Comparison of ENCODE assay signal across 8 mouse cellular contexts in genomic region chr7:46009578-46009977, GRCm38 (mm10). TPM values are rescaled to one million over a fixed set of nuclear protein-coding genes. Genes with fewer than 3 reads are reported as not detected.
DNase-seq lines count a peak whose midpoint lies in the region; ATAC-seq and TF ChIP-seq lines count a peak whose summit lies in the region.

No protein-coding gene starts in this region.

- peak; percentile 88 for TF ChIP-seq CTCF in lung, embryonic 14.5 days (IDR thresholded peaks at IDR 0.05; ENCODE audit: low read depth)

- H3K36me3 ChIP-seq in heart, embryonic 12.5 days, result no peaks in the 10 kb centered on the region
- no peaks in the 10 kb centered on the region for H3K36me3 ChIP-seq in lung, embryonic 14.5 days (ENCODE audit: insufficient read depth)

- no peak for ATAC-seq in heart, embryonic 12.5 days (ENCODE audit: insufficient number of reproducible peaks, low FRiP score)
- no peak for ATAC-seq in lung, embryonic 14.5 days (ENCODE audit: insufficient read depth)

- peak; percentile 40 to 74 for DNase-seq in heart, adult 18-20 months
- peak; percentile 77 for DNase-seq in adrenal gland, postnatal 10 days
- peak; percentile 60 for DNase-seq in embryo, embryonic 11.5 days (ENCODE audit: low read depth, low spot score)
- DNase-seq in gastrocnemius, postnatal 25 days, result peak; percentile 23
- DNase-seq in kidney, postnatal 14 days, result peak; percentile 78
- peak; percentile 90 for DNase-seq in lung, embryonic 14.5 days
- DNase-seq in retina, embryonic 14.5 days (ENCODE audit: low spot score), result peak; percentile 89

- H3K4me2 ChIP-seq in heart, embryonic 12.5 days, result no peak overlapping the region
- H3K4me2 ChIP-seq in lung, embryonic 14.5 days, result no peak overlapping the region

- no peak overlapping the region for H3K27ac ChIP-seq in heart, embryonic 12.5 days (ENCODE audit: poor library complexity, severe bottlenecking)
- no peak overlapping the region for H3K27ac ChIP-seq in lung, embryonic 14.5 days (ENCODE audit: low read depth)

- H3K4me1 ChIP-seq in heart, embryonic 12.5 days (replicated peaks), result peaks cover 13% of the 10 kb centered on the region
- peaks cover 6% of the 10 kb centered on the region; the same call in 1 of the 2 replicates for H3K4me1 ChIP-seq in lung, embryonic 14.5 days (ENCODE audit: insufficient read depth)

- WGBS in heart, embryonic 12.5 days, result 21% methylated on average over 5 of the region's 5 CpGs
- 6% methylated on average over 5 of the region's 5 CpGs for WGBS in lung, embryonic 14.5 days

- H3K4me3 ChIP-seq in heart, embryonic 12.5 days, result no peak overlapping the region
- H3K4me3 ChIP-seq in lung, embryonic 14.5 days (ENCODE audit: low read depth, low read length), result no peak overlapping the region

- no peak overlapping the region for H3K9ac ChIP-seq in heart, embryonic 12.5 days
- H3K9ac ChIP-seq in lung, embryonic 14.5 days, result no peak overlapping the region

- H3K9me3 ChIP-seq in heart, embryonic 12.5 days (replicated peaks), result no peaks in the 10 kb centered on the region; the same call in 1 of the 2 replicates
- H3K9me3 ChIP-seq in lung, embryonic 14.5 days (ENCODE audit: low read depth, low read length), result no peaks in the 10 kb centered on the region

- H3K27me3 ChIP-seq in heart, embryonic 12.5 days (replicated peaks), result peaks cover 19% of the 10 kb centered on the region; the same call in 1 of the 2 replicates
- H3K27me3 ChIP-seq in lung, embryonic 14.5 days (ENCODE audit: insufficient read depth, low read length), result no peaks in the 10 kb centered on the region

RNA-seq across cellular contexts. Expression of gene Abcc6, which starts 20.5 kb away (rescaled TPM):
- not detected for total RNA-seq in heart, adult 18-20 months (2021)
- polyA plus RNA-seq in heart, embryonic 12.5 days (2016; fragmentation: Nextera tagmentation; extraction: Ambion mirVana), result 0.06 and 0.22 TPM in 2 replicates
- total RNA-seq in adrenal gland, postnatal 10 days (2021), result 10 to 100 TPM in 1 of 2 experiments, 1 to 10 TPM in 1; 8.2 to 13.6 TPM
- not detected for total RNA-seq in gastrocnemius, postnatal 25 days (2021)
- polyA plus RNA-seq in lung, embryonic 14.5 days (2014; fragmentation: Nextera tagmentation; extraction: Ambion mirVana), result 0.31 and 0.78 TPM in 2 replicates

RNA-seq across cellular contexts. Expression of gene Nomo1, which starts 23.9 kb away (rescaled TPM):
- total RNA-seq in heart, adult 18-20 months (2021), result 10 to 100 TPM; 88.0 to 95.9 TPM
- polyA plus RNA-seq in heart, embryonic 12.5 days (2016; fragmentation: Nextera tagmentation; extraction: Ambion mirVana), result 47.8 and 54.4 TPM in 2 replicates
- 10 to 100 TPM; 50.4 to 50.6 TPM for total RNA-seq in adrenal gland, postnatal 10 days (2021)
- total RNA-seq in gastrocnemius, postnatal 25 days (2021), result 10 to 100 TPM; 54.3 to 55.4 TPM
- 26.1 and 26.4 TPM in 2 replicates for polyA plus RNA-seq in lung, embryonic 14.5 days (2014; fragmentation: Nextera tagmentation; extraction: Ambion mirVana)

Comparison
In these comparisons a context has a peak if more than half of its experiments do, and no peak if none do; other contexts are left out.
1. DNase-seq: peak in every context shown above with its lines; median percentile 90 in lung, embryonic 14.5 days; 89 in retina, embryonic 14.5 days; 78 in kidney, postnatal 14 days; 77 in adrenal gland, postnatal 10 days; 60 in embryo, embryonic 11.5 days; 57 in heart, adult 18-20 months; 23 in gastrocnemius, postnatal 25 days.
2. RNA of gene Abcc6, which starts 20.5 kb away (total RNA-seq): 8.2 to 13.6 TPM in adrenal gland, postnatal 10 days; not detected in gastrocnemius, postnatal 25 days and not detected in heart, adult 18-20 months; every median in the first group is over 4 times any median in the second.